Mouse (Mus musculus): ENCODE measurements around the gene Sh3pxd2a.

The Sh3pxd2a gene

DNA sequence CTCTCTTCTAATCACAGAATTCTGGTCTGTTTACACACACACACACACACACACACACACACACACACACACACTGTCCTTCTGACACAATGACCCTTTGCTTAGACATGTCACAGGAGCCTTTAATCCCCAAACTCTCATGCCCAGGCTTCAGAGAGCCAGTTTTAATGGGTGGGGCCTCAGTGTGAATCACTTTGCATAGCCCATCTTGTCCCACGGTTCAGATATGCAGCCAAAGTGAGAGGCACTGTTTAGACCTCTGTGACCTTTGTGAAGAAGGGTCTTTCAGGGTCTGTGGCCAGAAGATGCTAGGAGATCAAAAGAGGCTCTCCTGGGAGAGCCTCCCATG, 148.3 kb downstream of the Sh3pxd2a start:
- in situ Hi-C loops (cut with MboI, MseI) = no loop called here

- in situ Hi-C loops (cut with MboI, MseI) = no loop called here
Measured at GRCm38 (mm10) chr19:47315091-47315916, 148.9 kb downstream of the Sh3pxd2a start.

- in situ Hi-C loops (cut with MboI, MseI) = no loop called here
Measured at GRCm38 (mm10) chr19:47314076-47314941, 149.9 kb downstream of the Sh3pxd2a start.

DNA sequence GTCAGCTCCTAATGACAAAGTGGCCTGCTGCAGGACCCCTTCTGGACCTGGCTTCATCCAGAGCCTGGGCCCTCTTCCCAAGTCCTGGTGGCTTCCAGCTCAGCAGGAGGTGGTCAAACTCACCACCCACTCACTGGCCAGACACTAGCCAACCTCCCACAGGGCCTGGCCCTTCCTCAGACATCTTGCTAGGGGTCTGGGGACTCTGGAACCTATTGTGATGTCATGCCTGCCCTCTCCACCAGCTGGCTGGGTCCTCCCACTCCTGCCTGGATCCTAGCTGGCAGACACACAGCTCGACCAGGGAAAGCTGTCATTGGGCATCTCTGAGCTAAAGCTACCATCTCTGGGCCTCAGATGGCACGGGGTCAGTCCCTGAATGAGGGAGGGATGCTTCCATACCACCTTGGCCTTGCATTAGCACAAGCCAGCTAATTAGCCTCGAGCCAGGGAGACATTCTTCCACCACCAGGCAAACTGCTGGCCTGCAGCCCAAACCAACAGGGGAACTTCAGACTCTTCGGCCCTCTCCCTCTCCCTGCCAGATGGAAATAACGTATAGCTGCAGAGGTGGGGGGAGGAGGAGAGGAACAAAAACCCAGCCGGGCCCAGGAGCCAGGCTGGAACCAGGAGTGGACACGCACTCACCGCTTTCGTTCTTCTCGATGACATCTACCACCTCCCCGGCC, 150.7 kb downstream of the Sh3pxd2a start:
- in situ Hi-C loops (cut with MboI, MseI) = no loop called here

- in situ Hi-C loops (cut with MboI, MseI) = no loop called here
Measured at GRCm38 (mm10) chr19:47311162-47311561, 153.0 kb downstream of the Sh3pxd2a start.

- in situ Hi-C loops (cut with MboI, MseI) = no loop called here
Measured at GRCm38 (mm10) chr19:47309824-47310223, 154.4 kb downstream of the Sh3pxd2a start.

DNA sequence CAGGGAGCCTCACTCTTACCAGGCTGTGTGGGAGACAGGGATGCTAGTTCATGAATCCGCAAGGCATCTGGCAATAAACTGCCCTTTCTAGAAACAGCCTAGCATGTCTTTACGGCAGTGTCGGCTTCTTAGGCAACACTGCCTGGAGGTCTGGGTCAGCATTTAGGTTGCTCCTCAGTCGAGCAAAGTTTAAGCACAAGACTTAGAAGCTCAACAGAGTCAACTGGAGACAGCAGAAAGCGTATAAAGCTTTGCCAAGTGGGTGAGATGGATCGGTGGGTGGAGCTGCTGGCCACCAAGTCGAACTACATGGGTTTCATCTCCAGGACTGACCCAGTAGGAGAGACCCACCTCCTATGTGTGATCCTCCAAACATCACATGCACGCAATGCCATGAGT, 157.3 kb downstream of the Sh3pxd2a start:
- in situ Hi-C loops (cut with MboI, MseI) = no loop called here

- in situ Hi-C loops (cut with MboI, MseI) = no loop called here
Measured at GRCm38 (mm10) chr19:47306128-47306916, 157.9 kb downstream of the Sh3pxd2a start.

GRCm38 (mm10) chr19:47305401-47305800, 158.8 kb downstream of the Sh3pxd2a start:
- in situ Hi-C loops (cut with MboI, MseI) = no loop called here

DNA sequence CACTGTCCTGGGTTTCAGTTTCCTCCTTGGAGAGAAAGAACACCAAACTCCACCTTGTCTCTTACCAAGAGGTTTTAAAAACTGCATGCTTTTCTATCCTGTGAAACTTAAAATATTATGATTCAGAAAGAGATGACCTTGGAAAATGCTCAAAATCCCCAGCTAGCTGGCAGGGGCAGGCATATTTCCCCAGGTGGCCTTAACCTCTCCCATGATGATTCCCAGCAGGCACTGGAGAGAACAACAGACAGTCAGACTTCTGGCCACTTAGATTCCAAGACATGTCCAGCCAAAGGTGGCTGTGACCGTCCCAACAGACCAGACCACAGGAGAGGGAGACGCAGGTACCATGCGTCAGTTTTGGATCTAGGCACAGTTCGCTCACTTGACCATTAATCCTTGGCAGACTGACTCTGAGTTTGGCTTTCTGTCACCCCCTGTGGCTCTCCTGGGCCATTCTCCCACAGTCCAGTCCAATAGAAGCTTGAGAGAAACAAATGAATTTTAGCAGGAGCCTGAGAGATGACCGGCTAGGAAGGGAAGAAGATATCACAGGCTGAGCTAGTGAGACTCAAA, 159.9 kb downstream of the Sh3pxd2a start:
- in situ Hi-C loops (cut with MboI, MseI) = no loop called here

- in situ Hi-C loops (cut with MboI, MseI) = no loop called here
Measured at GRCm38 (mm10) chr19:47303128-47303527, 161.1 kb downstream of the Sh3pxd2a start.

- in situ Hi-C loops (cut with MboI, MseI) = no loop called here
Measured at GRCm38 (mm10) chr19:47302191-47302852, 161.9 kb downstream of the Sh3pxd2a start.

DNA sequence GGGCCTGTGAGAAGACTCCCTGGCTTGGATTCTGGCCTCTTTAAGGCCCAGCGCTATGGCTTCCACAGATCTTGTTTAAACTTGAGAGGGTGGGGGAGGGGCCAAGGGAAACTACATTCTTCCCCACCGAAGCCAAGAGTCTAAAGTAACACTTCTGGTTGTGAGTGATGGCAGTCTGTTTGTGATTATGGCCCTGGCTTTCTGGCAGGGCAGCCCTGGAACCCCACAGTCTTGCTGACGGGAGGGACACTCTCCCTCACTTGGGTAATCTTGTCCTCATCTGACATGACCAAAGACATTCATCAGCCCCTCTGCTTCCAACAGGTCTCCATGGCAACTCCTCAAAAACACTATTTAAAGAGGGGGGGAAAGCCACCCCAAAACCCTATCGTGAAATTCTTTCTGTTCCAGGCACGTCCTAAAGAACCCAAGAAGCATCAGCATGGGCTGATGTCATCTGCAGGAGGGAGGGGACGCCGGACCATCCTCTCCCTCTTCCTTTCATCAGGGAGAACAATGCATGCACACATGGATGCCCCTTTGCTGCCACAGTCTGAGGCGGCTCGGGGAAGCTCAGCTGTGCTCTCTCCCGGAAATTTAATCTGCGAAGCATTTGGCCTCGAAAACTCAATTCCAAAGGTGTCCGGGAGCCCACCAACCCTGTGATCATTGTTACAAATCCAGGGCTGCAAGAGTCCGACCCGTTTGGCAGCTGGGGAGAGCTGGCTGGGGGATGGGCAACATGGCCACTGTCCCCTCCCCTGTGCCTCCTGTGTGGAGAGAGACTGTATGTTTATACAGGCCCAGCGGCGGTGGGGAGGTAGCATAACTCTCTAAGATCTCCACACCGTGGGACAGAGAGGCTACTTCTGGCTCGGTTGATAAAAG, 162.7 kb downstream of the Sh3pxd2a start:
- in situ Hi-C loops (cut with MboI, MseI) = no loop called here

GRCm38 (mm10) chr19:47298100-47298499, 166.1 kb downstream of the Sh3pxd2a start:
- in situ Hi-C loops (cut with MboI, MseI) = no loop called here

DNA sequence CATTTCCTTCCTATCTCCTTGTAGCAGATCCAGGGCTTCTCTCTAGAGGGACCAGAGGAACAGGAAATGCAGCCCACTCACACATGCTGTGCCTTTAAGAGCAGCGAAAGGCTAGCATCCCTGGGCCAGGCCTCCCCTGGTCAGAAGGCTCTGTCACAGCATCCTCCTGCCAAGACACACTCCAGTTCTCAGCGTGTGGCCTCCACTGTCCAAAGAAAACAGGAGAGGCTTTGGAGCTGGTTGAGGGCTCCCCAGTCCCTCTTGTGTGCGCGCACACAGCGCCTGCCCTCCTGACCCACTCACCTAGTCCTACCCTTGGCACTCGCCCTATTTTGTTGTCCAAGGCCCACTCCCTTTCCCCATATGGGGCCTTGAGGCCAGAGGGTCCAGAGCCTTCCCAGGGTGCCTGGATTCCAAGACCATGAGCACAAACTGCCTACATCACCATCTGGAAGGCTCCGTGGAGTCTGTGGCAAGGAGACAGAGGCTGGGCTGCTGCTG, 171.7 kb downstream of the Sh3pxd2a start:
- in situ Hi-C loops (cut with MboI, MseI) = no loop called here

GRCm38 (mm10) chr19:47291307-47292080, 172.7 kb downstream of the Sh3pxd2a start:
- in situ Hi-C loops (cut with MboI, MseI) = no loop called here

DNA sequence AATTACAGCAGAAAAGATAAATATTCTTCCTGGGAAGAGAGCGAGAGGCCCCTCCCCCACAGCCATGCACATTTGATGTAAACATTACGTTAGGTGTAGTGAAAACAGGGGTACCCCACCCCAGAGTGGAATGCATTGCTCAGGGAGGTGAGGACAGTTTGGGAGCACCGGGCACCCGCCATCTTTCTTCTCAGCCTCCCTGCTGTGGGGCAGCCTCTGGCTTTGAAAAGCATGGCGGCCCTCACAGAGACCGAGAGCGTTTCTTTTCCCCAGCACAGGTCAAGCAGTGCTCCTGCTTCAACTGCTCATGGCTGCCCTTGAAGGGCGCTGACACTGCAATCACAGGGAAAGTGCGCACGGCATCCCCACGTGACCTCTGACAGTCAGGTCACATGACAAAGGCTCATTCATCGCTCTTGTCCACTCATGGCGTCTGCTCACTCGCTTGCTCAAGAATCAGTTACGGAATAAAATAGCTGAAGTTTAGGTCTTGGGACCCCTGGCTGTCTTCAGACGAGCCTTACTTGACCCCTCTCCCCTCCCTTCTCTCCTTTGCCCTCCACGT, 177.2 kb downstream of the Sh3pxd2a start:
- in situ Hi-C loops (cut with MboI, MseI) = no loop called here

GRCm38 (mm10) chr19:47285581-47285980, 178.6 kb downstream of the Sh3pxd2a start:
- in situ Hi-C loops (cut with MboI, MseI) = no loop called here
